Mouse (Mus musculus) megakaryocyte progenitor cell, adult 5-6 weeks (primary cell): Measurements from ENCODE around the gene Klk10. TPM values are rescaled to one million over a fixed set of nuclear protein-coding genes. Genes with fewer than 3 reads are reported as not detected.

Experiments
- ATAC-seq: replicated peaks from 2 replicates; pipeline ENCODE4 v1.8.0; 2016; ENCODE audit warnings: mild to moderate bottlenecking, moderate TSS enrichment, inconsistent platforms; ENCODE audit not compliant: poor library complexity
- total RNA-seq, 2 experiments: library from RNA; stranded (forward) in 1 of 2; stranded (reverse) in 1 of 2; fragments of 157-497, 149-512 nt in 1 of 2; fragments of 200-1000 nt in 1 of 2; gene quantifications; 2 replicates each; pipeline versions ENCODE4 v1.2.3 to v1.2.4; 2015 to 2017

The Klk10 gene
- total RNA-seq, 2 experiments from 2014 or later, result not detected

- ATAC-seq, result no peak
These were observed 10.8 kb downstream of the Klk10 start, which contains the start of gene Klk9 for GRCm38 (mm10) chr7:43791591-43791990. Gene Klk9 (plus strand): TSS chr7:43791891.

GRCm38 (mm10) chr7:43796355-43796754, 15.5 kb downstream of the Klk10 start:
- ATAC-seq, result no peak

GRCm38 (mm10) chr7:43797333-43797769, 16.5 kb downstream of the Klk10 start, which contains the start of gene Klk8:
Gene Klk8 (plus strand): TSS chr7:43797577.
- peak; percentile 52 for ATAC-seq

GRCm38 (mm10) chr7:43797844-43798462, 17.1 kb downstream of the Klk10 start:
- peak; percentile 69 for ATAC-seq

- ATAC-seq, result no peak
These were observed 19.0 kb downstream of the Klk10 start for GRCm38 (mm10) chr7:43799876-43800275.

- no peak for ATAC-seq
These were observed 30.2 kb downstream of the Klk10 start, which contains the start of gene Klk7 for GRCm38 (mm10) chr7:43810994-43811393. Gene Klk7 (plus strand): TSS chr7:43811294.

GRCm38 (mm10) chr7:43815211-43815610, 34.4 kb downstream of the Klk10 start:
- ATAC-seq, result no peak

GRCm38 (mm10) chr7:43816746-43817145, 35.9 kb downstream of the Klk10 start:
- no peak for ATAC-seq

GRCm38 (mm10) chr7:43821581-43821980, 40.7 kb downstream of the Klk10 start:
- no peak for ATAC-seq

- ATAC-seq, result no peak
These were observed 43.4 kb downstream of the Klk10 start, which contains the start of gene Klk6 for GRCm38 (mm10) chr7:43824199-43824598. Gene Klk6 (plus strand): TSS chr7:43824499.

- ATAC-seq, result no peak
These were observed 45.2 kb downstream of the Klk10 start for GRCm38 (mm10) chr7:43826056-43826455.

- no peak for ATAC-seq
These were observed 46.9 kb downstream of the Klk10 start for GRCm38 (mm10) chr7:43827706-43828105.

- ATAC-seq, result no peak
These were observed 48.2 kb downstream of the Klk10 start for GRCm38 (mm10) chr7:43829006-43829405.

Other genes starting within 250 kb of the Klk10 start
- gene Cd33, start 236.6 kb upstream of the Klk10 start, total RNA-seq (2015), result 6.5 and 9.1 TPM in 2 replicates
- 4.2 and 4.9 TPM in 2 replicates for gene Cd33, start 236.6 kb upstream of the Klk10 start, total RNA-seq (2017)
- 0.54 and 1.1 TPM in 2 replicates for gene Zfp658, start 218.8 kb upstream of the Klk10 start, total RNA-seq (2015)
- gene Zfp658, start 218.8 kb upstream of the Klk10 start, total RNA-seq (2017), result 1.0 and 2.1 TPM in 2 replicates
- 11.6 and 12.4 TPM in 2 replicates for gene Zfp719, start 201.4 kb upstream of the Klk10 start, total RNA-seq (2015)
- 6.8 and 7.3 TPM in 2 replicates for gene Zfp719, start 201.4 kb upstream of the Klk10 start, total RNA-seq (2017)
- 0.96 and 1.8 TPM in 2 replicates for gene Zfp819, start 173.9 kb upstream of the Klk10 start, total RNA-seq (2015)
- 0.91 and 2.2 TPM in 2 replicates for gene Zfp819, start 173.9 kb upstream of the Klk10 start, total RNA-seq (2017)
- gene Ceacam18, start 146.3 kb upstream of the Klk10 start, total RNA-seq (2015), result not detected in 2 replicates
- not detected in 2 replicates for gene Ceacam18, start 146.3 kb upstream of the Klk10 start, total RNA-seq (2017)
- 7.2 and 13.1 TPM in 2 replicates for gene Siglece, start 120.9 kb upstream of the Klk10 start, total RNA-seq (2015)
- gene Siglece, start 120.9 kb upstream of the Klk10 start, total RNA-seq (2017), result 7.2 and 8.9 TPM in 2 replicates
- gene Ctu1, start 109.0 kb upstream of the Klk10 start, total RNA-seq (2015), result 7.1 and 7.5 TPM in 2 replicates
- gene Ctu1, start 109.0 kb upstream of the Klk10 start, total RNA-seq (2017), result 5.4 and 6.1 TPM in 2 replicates
- gene Klk14, start 90.6 kb upstream of the Klk10 start, total RNA-seq (2015), result not detected in 2 replicates
- not detected in 2 replicates for gene Klk14, start 90.6 kb upstream of the Klk10 start, total RNA-seq (2017)
- gene Klk13, start 68.5 kb upstream of the Klk10 start, total RNA-seq (2015), result not detected in 2 replicates
- not detected in 2 replicates for gene Klk13, start 68.5 kb upstream of the Klk10 start, total RNA-seq (2017)
- not detected in 2 replicates for gene Klk12, start 12.1 kb upstream of the Klk10 start, total RNA-seq (2015)
- gene Klk12, start 12.1 kb upstream of the Klk10 start, total RNA-seq (2017), result not detected in 2 replicates
- not detected in 2 replicates for gene Klk11, start 6.4 kb upstream of the Klk10 start, total RNA-seq (2015)
- not detected in 2 replicates for gene Klk11, start 6.4 kb upstream of the Klk10 start, total RNA-seq (2017)
- not detected in 2 replicates for gene Klk9, start 10.9 kb downstream of the Klk10 start, total RNA-seq (2015)
- not detected in 2 replicates for gene Klk9, start 10.9 kb downstream of the Klk10 start, total RNA-seq (2017)
- gene Klk8, start 16.5 kb downstream of the Klk10 start, total RNA-seq (2015), result 20.1 and 26.6 TPM in 2 replicates
- gene Klk8, start 16.5 kb downstream of the Klk10 start, total RNA-seq (2017), result 12.5 and 13.3 TPM in 2 replicates
- gene Klk7, start 30.3 kb downstream of the Klk10 start, total RNA-seq (2015), result not detected in 2 replicates
- not detected in 2 replicates for gene Klk7, start 30.3 kb downstream of the Klk10 start, total RNA-seq (2017)
- gene Klk6, start 43.5 kb downstream of the Klk10 start, total RNA-seq (2015), result not detected in 2 replicates
- gene Klk6, start 43.5 kb downstream of the Klk10 start, total RNA-seq (2017), result not detected in 2 replicates
- gene Klk5, start 60.9 kb downstream of the Klk10 start, total RNA-seq (2015), result not detected in 2 replicates
- gene Klk5, start 60.9 kb downstream of the Klk10 start, total RNA-seq (2017), result not detected in 2 replicates
- gene Klk4, start 100.1 kb downstream of the Klk10 start, total RNA-seq (2015), result not detected in 2 replicates
- gene Klk4, start 100.1 kb downstream of the Klk10 start, total RNA-seq (2017), result not detected in 2 replicates
- not detected in 2 replicates for gene Klk15, start 152.7 kb downstream of the Klk10 start, total RNA-seq (2015)
- not detected in 2 replicates for gene Klk15, start 152.7 kb downstream of the Klk10 start, total RNA-seq (2017)
- not detected in 2 replicates for gene Klk1b8, start 169.6 kb downstream of the Klk10 start, total RNA-seq (2015)
- gene Klk1b8, start 169.6 kb downstream of the Klk10 start, total RNA-seq (2017), result not detected in 2 replicates
- gene Klk1b1, start 185.7 kb downstream of the Klk10 start, total RNA-seq (2015), result not detected in 2 replicates
- not detected in 2 replicates for gene Klk1b1, start 185.7 kb downstream of the Klk10 start, total RNA-seq (2017)
- gene Klk1b9, start 195.0 kb downstream of the Klk10 start, total RNA-seq (2015), result not detected in 2 replicates
- gene Klk1b9, start 195.0 kb downstream of the Klk10 start, total RNA-seq (2017), result not detected in 2 replicates
- not detected in 2 replicates for gene Klk1b11, start 214.8 kb downstream of the Klk10 start, total RNA-seq (2015)
- not detected in 2 replicates for gene Klk1b11, start 214.8 kb downstream of the Klk10 start, total RNA-seq (2017)
- not detected in 2 replicates for gene Klk1b26, start 231.1 kb downstream of the Klk10 start, total RNA-seq (2015)
- gene Klk1b26, start 231.1 kb downstream of the Klk10 start, total RNA-seq (2017), result not detected in 2 replicates